Mouse (Mus musculus) testis, adult 2 months (tissue): ENCODE measurements around the gene Padi2.

Source experiments
- CTCF ChIP-seq: fragments of 200-500 bp; IDR thresholded peaks from 2 replicates; pipeline ENCODE4 v1.5.1; 2012; ENCODE audit warnings: low read depth, mild to moderate bottlenecking, inconsistent platforms, low read length, moderate library complexity; ENCODE audit not compliant: control insufficient read depth, insufficient read depth, insufficient replicate concordance
- POLR2A ChIP-seq: fragments of 200-500 bp; IDR thresholded peaks from 2 replicates; pipeline ENCODE4 v1.6.1; 2012; ENCODE audit warnings: low read depth, mild to moderate bottlenecking, inconsistent platforms, low read length, moderate library complexity; ENCODE audit not compliant: control insufficient read depth

DNA sequence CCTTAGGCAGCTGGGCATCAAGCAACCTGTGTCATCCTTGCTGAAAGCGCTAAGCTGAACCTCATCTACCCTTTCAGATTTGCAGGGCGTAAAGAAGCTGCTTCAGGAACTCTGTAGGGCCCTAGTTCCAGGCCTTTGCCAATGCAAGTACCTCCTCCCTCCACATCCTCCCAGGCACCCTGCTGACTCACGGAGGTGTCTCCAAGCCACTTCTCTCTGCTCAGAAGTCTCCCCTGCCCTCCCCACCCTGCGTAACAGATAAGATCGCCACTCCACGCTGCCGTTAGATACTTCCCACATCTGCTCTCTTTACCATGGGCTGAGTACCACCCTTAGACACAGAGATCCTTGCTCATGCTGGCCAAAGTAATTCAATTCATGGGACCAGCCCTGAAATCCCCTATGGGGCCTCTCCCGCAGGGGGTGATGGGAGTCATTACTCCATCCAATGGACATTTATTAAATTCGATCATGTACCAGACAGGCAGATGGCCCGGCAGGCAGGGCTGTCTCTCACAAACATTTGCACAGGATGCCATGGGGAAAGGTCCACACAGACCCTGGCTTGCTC, 24.8 kb downstream of the Padi2 start:
- TF ChIP-seq POLR2A = no peak
- no peak for TF ChIP-seq CTCF
